Mouse (Mus musculus) forebrain, embryonic 11.5 days (tissue): ENCODE data around the gene Nhlrc2. TPM values are rescaled to one million over a fixed set of nuclear protein-coding genes. Genes with fewer than 3 reads are reported as not detected.

Source experiments
- ATAC-seq: fragments of 200-750 bp; cut with Nextera tagmentation; replicated peaks from 2 replicates; pipeline ENCODE4 v1.8.0; 2017; ENCODE audit warnings: moderate TSS enrichment; ENCODE audit not compliant: low FRiP score
- DNase-seq: peaks from one replicate; pipeline ENCODE4 v3.0.0-alpha.2; 2017; ENCODE audit warnings: low spot score
- H3K27ac ChIP-seq: fragments of 300-500 bp; sonication (generic); 2 replicates; pipeline ENCODE4 v1.5.1; 2014; ENCODE audit warnings: low read depth, low read length
- H3K27me3 ChIP-seq: fragments of 300-500 bp; sonication (generic); 2 replicates; pipeline ENCODE4 v1.6.1; 2014; ENCODE audit warnings: mild to moderate bottlenecking, low read length, mixed read lengths; ENCODE audit not compliant: control insufficient read depth, insufficient read depth
- H3K36me3 ChIP-seq: fragments of 300-500 bp; sonication (generic); 2 replicates; pipeline ENCODE4 v1.6.1; 2014; ENCODE audit warnings: mild to moderate bottlenecking, low read length, moderate library complexity, mixed read lengths; ENCODE audit not compliant: control insufficient read depth, insufficient read depth
- H3K4me1 ChIP-seq: fragments of 300-500 bp; sonication (generic); replicated peaks from 2 replicates; pipeline ENCODE4 v1.6.1; 2014; ENCODE audit warnings: low read length, mixed read lengths; ENCODE audit not compliant: control insufficient read depth, insufficient read depth
- H3K4me2 ChIP-seq: fragments of 300-500 bp; sonication (generic); 2 replicates; pipeline ENCODE4 v1.6.1; 2014; ENCODE audit warnings: low read depth, mild to moderate bottlenecking, low read length, moderate library complexity, mixed read lengths; ENCODE audit not compliant: severe bottlenecking
- H3K4me3 ChIP-seq: fragments of 300-500 bp; sonication (generic); 2 replicates; pipeline ENCODE4 v1.5.1; 2014; ENCODE audit warnings: low read depth, low read length
- H3K9ac ChIP-seq: fragments of 300-500 bp; sonication (generic); 2 replicates; pipeline ENCODE4 v1.6.1; 2014; ENCODE audit warnings: low read length
- H3K9me3 ChIP-seq: fragments of 300-500 bp; sonication (generic); 2 replicates; pipeline ENCODE4 v1.6.1; 2016; ENCODE audit warnings: low read length, mixed read lengths; ENCODE audit not compliant: control insufficient read depth
- WGBS: fragments of 180-500 bp; shearing (Covaris S2); extraction: QIAGEN DNeasy Blood & Tissue Kit; methylation state at CpG from one replicate; pipeline ENCODE4 v1.1.7; 2014; 5-methylcytosine and 5-hydroxymethylcytosine counted together
- polyA plus RNA-seq: library from polyadenylated mRNA; unstranded; fragments of >200 nt; fragmentation: Nextera tagmentation; extraction: Ambion mirVana; gene quantifications from 2 replicates; pipeline ENCODE4 v1.2.1, GENCODE M21; 2014

Gene Nhlrc2
- polyA plus RNA-seq, 1 experiment from 2014 or later, result 16.9 TPM

GRCm38 (mm10) chr19:56549033-56549680 lies 1.1 kb downstream of the Nhlrc2 start:
- peak; percentile 69; the same call in 1 of the 2 replicates for ATAC-seq
- Histone ChIP-seq H3K4me2 (peak overlapping the region; percentile 81), H3K4me3 (peak overlapping the region; percentile 95), H3K4me1 (no peaks in the 10 kb centered on the region; the same call in 1 of the 2 replicates), H3K36me3 (peaks cover 10% of the 10 kb centered on the region), H3K9me3 (no peaks in the 10 kb centered on the region), H3K9ac (peak overlapping the region; percentile 97), H3K27ac (peak overlapping the region; percentile 96), H3K27me3 (no peaks in the 10 kb centered on the region)
- no peak for DNase-seq
- WGBS, result 29% methylated on average over 18 of the region's 18 CpGs

DNA sequence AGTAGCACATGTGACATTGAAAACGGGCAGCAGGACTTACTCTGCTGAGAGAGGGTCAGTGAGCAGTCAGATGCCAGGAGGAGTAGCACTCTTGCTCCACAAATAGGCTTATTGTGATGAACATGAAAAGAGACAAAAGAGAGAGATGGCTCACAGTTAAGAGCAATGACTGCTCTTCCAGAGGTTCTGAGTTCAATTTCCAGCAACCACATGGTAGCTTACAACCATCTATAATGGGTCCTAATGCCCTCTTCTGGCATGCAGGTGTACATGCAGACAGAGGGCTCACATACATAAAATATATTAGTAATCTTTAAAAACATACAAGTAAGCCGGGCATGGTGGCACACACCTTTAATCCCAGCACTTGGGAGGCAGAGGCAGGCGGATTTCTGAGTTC lies 5.1 kb downstream of the Nhlrc2 start:
- WGBS, result 96% methylated on average over 3 of the region's 3 CpGs
- ATAC-seq (no peak), DNase-seq (no peak)
- no peaks in the 10 kb centered on the region for H3K4me1 ChIP-seq
- H3K36me3 ChIP-seq, result peaks cover 13% of the 10 kb centered on the region
- H3K27me3 ChIP-seq, result no peaks in the 10 kb centered on the region
- no peaks in the 10 kb centered on the region for H3K9me3 ChIP-seq
- no peak overlapping the region for H3K4me2 ChIP-seq
- H3K27ac ChIP-seq, result no peak overlapping the region
- no peak overlapping the region for H3K9ac ChIP-seq
- no peak overlapping the region for H3K4me3 ChIP-seq

GRCm38 (mm10) chr19:56555972-56556371 lies 7.9 kb downstream of the Nhlrc2 start:
- no peaks in the 10 kb centered on the region for H3K4me1 ChIP-seq
- no peak for DNase-seq
- H3K4me2 ChIP-seq, result no peak overlapping the region
- no peak overlapping the region for H3K9ac ChIP-seq
- no peaks in the 10 kb centered on the region for H3K27me3 ChIP-seq
- H3K36me3 ChIP-seq, result peaks cover 13% of the 10 kb centered on the region
- ATAC-seq, result no peak
- H3K4me3 ChIP-seq, result no peak overlapping the region
- H3K27ac ChIP-seq, result no peak overlapping the region
- 91% methylated on average over 5 of the region's 5 CpGs for WGBS
- H3K9me3 ChIP-seq, result no peaks in the 10 kb centered on the region

DNA sequence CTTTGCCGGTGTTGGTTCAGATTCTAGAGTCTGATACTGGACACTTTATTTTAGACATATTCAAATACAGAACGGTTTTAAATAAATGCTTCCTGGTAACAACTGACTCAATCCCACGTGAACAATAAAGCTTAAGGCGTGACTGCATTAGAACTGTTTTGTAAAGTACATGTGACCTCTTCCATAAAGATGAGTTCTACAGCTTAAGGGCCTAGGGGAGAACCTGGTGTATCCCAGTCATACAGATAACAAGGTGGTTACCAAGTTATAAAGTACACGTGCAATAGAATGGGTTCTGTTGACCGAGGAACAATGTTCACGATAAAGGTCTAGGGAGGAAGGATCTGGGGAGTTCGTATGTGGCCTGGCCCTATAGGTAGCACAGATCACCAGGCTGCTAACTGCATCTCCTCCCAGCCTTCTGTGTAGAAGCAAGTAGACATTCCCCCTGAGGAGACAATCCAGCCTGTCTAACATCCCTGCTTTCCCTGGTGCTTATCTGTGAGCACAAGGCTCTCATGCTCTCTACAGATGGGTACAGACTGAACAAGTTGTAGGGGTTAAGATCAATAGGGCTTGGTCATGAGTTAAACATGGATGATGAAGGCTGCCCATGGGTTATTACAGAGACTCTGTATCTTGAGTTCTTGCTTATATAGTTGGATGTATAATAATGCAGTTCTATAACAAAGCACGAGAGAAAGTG lies 14.5 kb downstream of the Nhlrc2 start:
- Histone ChIP-seq H3K9me3 (no peaks in the 10 kb centered on the region), H3K4me3 (no peak overlapping the region), H3K27ac (no peak overlapping the region), H3K9ac (no peak overlapping the region), H3K4me1 (no peaks in the 10 kb centered on the region), H3K36me3 (no peaks in the 10 kb centered on the region), H3K27me3 (no peaks in the 10 kb centered on the region), H3K4me2 (no peak overlapping the region)
- WGBS, result 95% methylated on average over 9 of the region's 9 CpGs
- DNase-seq, result no peak
- no peak for ATAC-seq

DNA sequence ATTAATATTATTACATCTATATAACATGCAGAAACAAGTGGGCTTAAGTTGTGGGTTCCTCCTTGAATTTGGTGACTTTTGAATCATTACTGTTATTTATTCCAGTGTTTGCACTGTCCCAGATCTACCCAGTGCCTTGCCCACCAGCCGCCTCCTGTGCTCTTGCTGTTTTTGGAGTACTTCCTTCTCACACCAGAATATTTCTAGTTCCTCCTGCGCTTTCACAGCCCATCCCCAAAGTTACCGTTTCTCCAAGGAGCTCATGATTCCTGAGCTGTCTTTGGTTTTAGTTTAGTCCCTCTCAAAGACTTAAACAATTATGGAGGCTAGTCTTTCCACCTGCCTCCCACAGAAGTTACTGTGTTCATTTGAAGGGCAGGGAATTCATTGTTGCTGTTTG lies 15.4 kb downstream of the Nhlrc2 start:
- Histone ChIP-seq H3K27ac (no peak overlapping the region), H3K4me3 (no peak overlapping the region), H3K9ac (no peak overlapping the region), H3K4me2 (no peak overlapping the region), H3K9me3 (no peaks in the 10 kb centered on the region), H3K27me3 (no peaks in the 10 kb centered on the region), H3K36me3 (no peaks in the 10 kb centered on the region), H3K4me1 (no peaks in the 10 kb centered on the region)
- DNase-seq (no peak), ATAC-seq (no peak)
- 91% methylated on average over 3 of the region's 3 CpGs for WGBS

DNA sequence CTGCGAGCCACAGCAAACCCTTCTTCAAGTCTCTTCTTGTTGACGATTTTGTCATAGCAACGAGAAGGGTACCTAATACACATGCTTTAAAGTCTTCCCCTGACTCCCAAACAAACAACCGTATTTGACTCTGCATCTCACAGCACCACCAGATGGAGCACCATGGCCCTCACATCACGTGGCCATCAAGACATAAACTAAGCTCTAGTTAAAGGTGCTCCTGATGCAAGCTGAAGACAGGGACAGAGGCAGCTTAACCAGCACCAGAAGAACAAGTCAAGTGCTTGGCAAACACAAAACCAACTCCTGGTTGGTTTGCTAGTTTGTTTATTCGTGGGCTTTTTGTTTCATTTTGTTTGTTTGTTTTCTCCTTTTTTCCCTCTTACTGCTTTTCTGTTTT lies 17.3 kb downstream of the Nhlrc2 start:
- ATAC-seq (no peak), DNase-seq (no peak)
- no peak overlapping the region for H3K27ac ChIP-seq
- H3K36me3 ChIP-seq, result no peaks in the 10 kb centered on the region
- H3K9me3 ChIP-seq, result no peaks in the 10 kb centered on the region
- no peaks in the 10 kb centered on the region for H3K4me1 ChIP-seq
- H3K4me2 ChIP-seq, result no peak overlapping the region
- no peaks in the 10 kb centered on the region for H3K27me3 ChIP-seq
- H3K9ac ChIP-seq, result no peak overlapping the region
- H3K4me3 ChIP-seq, result no peak overlapping the region
- WGBS, result 75% methylated on average over 6 of the region's 6 CpGs

DNA sequence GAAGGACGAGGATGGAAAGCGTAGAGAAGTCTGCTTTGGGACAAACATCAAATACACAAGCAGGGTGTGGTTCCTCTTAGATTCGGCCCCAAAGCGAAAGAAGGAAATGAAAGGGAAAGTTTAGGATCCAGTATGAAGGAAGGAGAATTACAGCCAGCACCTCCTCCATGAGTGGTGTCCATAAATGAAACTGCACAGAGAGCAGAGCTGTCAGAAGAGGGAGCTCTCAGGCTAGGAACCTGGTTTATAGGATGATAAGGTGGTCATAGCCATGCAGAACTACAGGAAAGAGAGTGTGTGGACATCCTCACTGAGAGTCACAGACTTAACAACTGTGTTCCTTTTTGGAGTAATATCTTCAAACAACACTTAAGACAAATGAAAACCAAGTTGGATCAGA lies 18.0 kb downstream of the Nhlrc2 start:
- Histone ChIP-seq H3K27me3 (no peaks in the 10 kb centered on the region), H3K36me3 (no peaks in the 10 kb centered on the region), H3K4me2 (no peak overlapping the region), H3K9ac (no peak overlapping the region), H3K9me3 (no peaks in the 10 kb centered on the region), H3K27ac (no peak overlapping the region), H3K4me1 (no peaks in the 10 kb centered on the region), H3K4me3 (no peak overlapping the region)
- ATAC-seq (no peak), DNase-seq (no peak)
- 95% methylated on average over 4 of the region's 4 CpGs for WGBS

DNA sequence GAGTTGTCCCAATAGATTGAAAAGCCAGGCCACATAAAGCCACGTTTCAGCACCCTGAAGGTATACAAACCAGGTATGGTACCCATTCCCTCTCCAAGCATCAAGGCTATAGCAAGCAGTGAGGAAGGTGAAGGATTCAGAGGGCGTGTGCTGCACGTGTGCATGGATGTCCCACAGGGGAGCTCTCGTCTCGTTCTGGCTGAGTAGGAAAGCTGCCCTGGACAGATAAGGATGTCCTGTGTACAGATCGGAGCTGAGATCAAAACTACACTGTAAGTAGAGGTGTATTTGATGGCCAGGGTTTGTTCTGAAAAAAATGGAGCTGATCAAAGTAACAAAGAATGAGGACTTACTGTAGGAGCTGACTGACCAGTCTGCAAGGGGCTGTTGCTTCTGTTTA lies 18.9 kb downstream of the Nhlrc2 start:
- H3K9ac ChIP-seq, result no peak overlapping the region
- DNase-seq (no peak), ATAC-seq (no peak)
- 85% methylated on average over 6 of the region's 6 CpGs for WGBS
- H3K36me3 ChIP-seq, result peaks cover under 1% of the 10 kb centered on the region; the same call in 1 of the 2 replicates
- no peak overlapping the region for H3K4me2 ChIP-seq
- H3K4me3 ChIP-seq, result no peak overlapping the region
- no peaks in the 10 kb centered on the region for H3K4me1 ChIP-seq
- no peak overlapping the region for H3K27ac ChIP-seq
- H3K9me3 ChIP-seq, result no peaks in the 10 kb centered on the region
- no peaks in the 10 kb centered on the region for H3K27me3 ChIP-seq

- Histone ChIP-seq H3K4me3 (no peak overlapping the region), H3K9me3 (no peaks in the 10 kb centered on the region), H3K4me1 (no peaks in the 10 kb centered on the region), H3K4me2 (no peak overlapping the region), H3K36me3 (peaks cover 3% of the 10 kb centered on the region; the same call in 1 of the 2 replicates), H3K27me3 (no peaks in the 10 kb centered on the region), H3K27ac (no peak overlapping the region), H3K9ac (no peak overlapping the region)
- 93% methylated on average over 8 of the region's 8 CpGs for WGBS
- no peak for ATAC-seq
- no peak for DNase-seq
Measured at GRCm38 (mm10) chr19:56570781-56571180, 22.7 kb downstream of the Nhlrc2 start.
